Mouse (Mus musculus): ENCODE measurements around the gene 6430548M08Rik. TPM values are rescaled to one million over a fixed set of nuclear protein-coding genes. Genes with fewer than 3 reads are reported as not detected.

Gene 6430548M08Rik
- polyA plus RNA-seq, 1 experiment from 2014 or later, result 3.8 TPM

Other genes starting within 250 kb of the 6430548M08Rik start
- 251 and 264 TPM in 2 replicates for gene Usp10, start 203.8 kb upstream of the 6430548M08Rik start, polyA plus RNA-seq (2016; fragmentation: Nextera tagmentation; extraction: Ambion mirVana)
- gene Gm20388, start 203.3 kb upstream of the 6430548M08Rik start, polyA plus RNA-seq (2016; fragmentation: Nextera tagmentation; extraction: Ambion mirVana), result 1.2 and 5.5 TPM in 2 replicates
- 2.4 and 2.5 TPM in 2 replicates for gene Crispld2, start 121.7 kb upstream of the 6430548M08Rik start, polyA plus RNA-seq (2016; fragmentation: Nextera tagmentation; extraction: Ambion mirVana)
- gene Zdhhc7, start 12.7 kb upstream of the 6430548M08Rik start, polyA plus RNA-seq (2016; fragmentation: Nextera tagmentation; extraction: Ambion mirVana), result 28.3 and 30.2 TPM in 2 replicates
- gene Fam92b, start 63.3 kb downstream of the 6430548M08Rik start, polyA plus RNA-seq (2016; fragmentation: Nextera tagmentation; extraction: Ambion mirVana), result 2.0 TPM in 2 replicates
- gene Gse1, start 114.3 kb downstream of the 6430548M08Rik start, polyA plus RNA-seq (2016; fragmentation: Nextera tagmentation; extraction: Ambion mirVana), result 11.1 and 12.0 TPM in 2 replicates